Mouse (Mus musculus): ENCODE data around the gene 4930442H23Rik. TPM values are rescaled to one million over a fixed set of nuclear protein-coding genes. Genes with fewer than 3 reads are reported as not detected.

4930442H23Rik gene
- polyA plus RNA-seq, 1 experiment from 2014 or later, result not detected

GRCm38 (mm10) chr10:81143845-81144437 is 39.7 kb downstream of the 4930442H23Rik start:
- Histone ChIP-seq H3K4me2 (ENCODE audit: low read length) (no peak overlapping the region), H3K9ac (replicated peaks; ENCODE audit: low read depth, low read length) (no peak overlapping the region), H3K9me3 (ENCODE audit: control insufficient read depth, low read length) (no peaks in the 10 kb centered on the region), H3K4me1 (replicated peaks; ENCODE audit: control insufficient read depth, insufficient read depth, low read length) (peaks cover 32% of the 10 kb centered on the region), H3K36me3 (ENCODE audit: control insufficient read depth, insufficient read depth) (peaks cover 25% of the 10 kb centered on the region), H3K27me3 (replicated peaks; ENCODE audit: control insufficient read depth, insufficient read depth, low read length) (no peaks in the 10 kb centered on the region), H3K4me3 (replicated peaks; ENCODE audit: low read length) (no peak overlapping the region), H3K27ac (ENCODE audit: low read length) (no peak overlapping the region)
- 95% methylated on average over 52 of the region's 52 CpGs for WGBS
- ATAC-seq, result no peak

- Histone ChIP-seq H3K4me2 (ENCODE audit: low read length) (no peak overlapping the region), H3K36me3 (ENCODE audit: control insufficient read depth, insufficient read depth) (peaks cover 25% of the 10 kb centered on the region), H3K9me3 (ENCODE audit: control insufficient read depth, low read length) (no peaks in the 10 kb centered on the region), H3K9ac (replicated peaks; ENCODE audit: low read depth, low read length) (no peak overlapping the region), H3K4me1 (replicated peaks; ENCODE audit: control insufficient read depth, insufficient read depth, low read length) (peaks cover 40% of the 10 kb centered on the region), H3K4me3 (replicated peaks; ENCODE audit: low read length) (no peak overlapping the region), H3K27ac (ENCODE audit: low read length) (no peak overlapping the region), H3K27me3 (replicated peaks; ENCODE audit: control insufficient read depth, insufficient read depth, low read length) (no peaks in the 10 kb centered on the region)
- WGBS, result 84% methylated on average over 7 of the region's 7 CpGs
- ATAC-seq, result no peak
Observed at GRCm38 (mm10) chr10:81143157-81143633, 40.5 kb downstream of the 4930442H23Rik start.

GRCm38 (mm10) chr10:81142551-81142981 is 41.1 kb downstream of the 4930442H23Rik start:
- no peak overlapping the region for H3K4me2 ChIP-seq (ENCODE audit: low read length)
- no peaks in the 10 kb centered on the region for H3K9me3 ChIP-seq (ENCODE audit: control insufficient read depth, low read length)
- H3K36me3 ChIP-seq (ENCODE audit: control insufficient read depth, insufficient read depth), result peaks cover 25% of the 10 kb centered on the region
- 53% methylated on average over 5 of the region's 5 CpGs for WGBS
- no peaks in the 10 kb centered on the region for H3K27me3 ChIP-seq (replicated peaks; ENCODE audit: control insufficient read depth, insufficient read depth, low read length)
- no peak overlapping the region for H3K4me3 ChIP-seq (replicated peaks; ENCODE audit: low read length)
- H3K4me1 ChIP-seq (replicated peaks; ENCODE audit: control insufficient read depth, insufficient read depth, low read length), result peaks cover 42% of the 10 kb centered on the region
- no peak overlapping the region for H3K9ac ChIP-seq (replicated peaks; ENCODE audit: low read depth, low read length)
- H3K27ac ChIP-seq (ENCODE audit: low read length), result no peak overlapping the region
- ATAC-seq, result peak; percentile 7; the same call in 1 of the 2 replicates

GRCm38 (mm10) chr10:81141455-81142210 is 42.0 kb downstream of the 4930442H23Rik start:
- 87% methylated on average over 7 of the region's 7 CpGs for WGBS
- Histone ChIP-seq H3K9me3 (ENCODE audit: control insufficient read depth, low read length) (no peaks in the 10 kb centered on the region), H3K4me2 (ENCODE audit: low read length) (no peak overlapping the region), H3K36me3 (ENCODE audit: control insufficient read depth, insufficient read depth) (peaks cover 20% of the 10 kb centered on the region), H3K27ac (ENCODE audit: low read length) (no peak overlapping the region), H3K4me1 (replicated peaks; ENCODE audit: control insufficient read depth, insufficient read depth, low read length) (peaks cover 42% of the 10 kb centered on the region), H3K9ac (replicated peaks; ENCODE audit: low read depth, low read length) (no peak overlapping the region), H3K27me3 (replicated peaks; ENCODE audit: control insufficient read depth, insufficient read depth, low read length) (no peaks in the 10 kb centered on the region), H3K4me3 (replicated peaks; ENCODE audit: low read length) (no peak overlapping the region)
- no peak for ATAC-seq

GRCm38 (mm10) chr10:81140717-81141454 is 42.8 kb downstream of the 4930442H23Rik start:
- WGBS, result 66% methylated on average over 10 of the region's 10 CpGs
- ATAC-seq, result no peak
- no peak overlapping the region; the same call in 1 of the 2 replicates for H3K9ac ChIP-seq (replicated peaks; ENCODE audit: low read depth, low read length)
- no peak overlapping the region for H3K4me3 ChIP-seq (replicated peaks; ENCODE audit: low read length)
- H3K27ac ChIP-seq (ENCODE audit: low read length), result no peak overlapping the region
- no peaks in the 10 kb centered on the region for H3K9me3 ChIP-seq (ENCODE audit: control insufficient read depth, low read length)
- 0 out of 2 replicates have a peak, but pooled peaks cover under 1% of the 10 kb centered on the region for H3K27me3 ChIP-seq (replicated peaks; ENCODE audit: control insufficient read depth, insufficient read depth, low read length)
- peaks cover 16% of the 10 kb centered on the region for H3K36me3 ChIP-seq (ENCODE audit: control insufficient read depth, insufficient read depth)
- 0 out of 2 replicates have a peak overlapping the region, but pooled peaks have one; percentile 17 for H3K4me2 ChIP-seq (ENCODE audit: low read length)
- H3K4me1 ChIP-seq (replicated peaks; ENCODE audit: control insufficient read depth, insufficient read depth, low read length), result peaks cover 43% of the 10 kb centered on the region

GRCm38 (mm10) chr10:81140005-81140404 is 43.6 kb downstream of the 4930442H23Rik start:
- ATAC-seq, result no peak
- H3K9ac ChIP-seq (replicated peaks; ENCODE audit: low read depth, low read length), result no peak overlapping the region; the same call in 1 of the 2 replicates
- peaks cover 8% of the 10 kb centered on the region for H3K27me3 ChIP-seq (replicated peaks; ENCODE audit: control insufficient read depth, insufficient read depth, low read length)
- 0 out of 2 replicates have a peak overlapping the region, but pooled peaks have one; percentile 3 for H3K4me2 ChIP-seq (ENCODE audit: low read length)
- H3K4me1 ChIP-seq (replicated peaks; ENCODE audit: control insufficient read depth, insufficient read depth, low read length), result peaks cover 52% of the 10 kb centered on the region
- no peaks in the 10 kb centered on the region for H3K9me3 ChIP-seq (ENCODE audit: control insufficient read depth, low read length)
- peaks cover 12% of the 10 kb centered on the region for H3K36me3 ChIP-seq (ENCODE audit: control insufficient read depth, insufficient read depth)
- WGBS, result 60% methylated on average over 8 of the region's 8 CpGs
- no peak overlapping the region for H3K4me3 ChIP-seq (replicated peaks; ENCODE audit: low read length)
- H3K27ac ChIP-seq (ENCODE audit: low read length), result no peak overlapping the region

GRCm38 (mm10) chr10:81139529-81139846 is 44.2 kb downstream of the 4930442H23Rik start:
- H3K27me3 ChIP-seq (replicated peaks; ENCODE audit: control insufficient read depth, insufficient read depth, low read length), result peaks cover 11% of the 10 kb centered on the region
- 75% methylated on average over 4 of the region's 4 CpGs for WGBS
- ATAC-seq, result no peak
- H3K9me3 ChIP-seq (ENCODE audit: control insufficient read depth, low read length), result no peaks in the 10 kb centered on the region
- no peak overlapping the region for H3K4me2 ChIP-seq (ENCODE audit: low read length)
- H3K4me1 ChIP-seq (replicated peaks; ENCODE audit: control insufficient read depth, insufficient read depth, low read length), result peaks cover 52% of the 10 kb centered on the region
- H3K4me3 ChIP-seq (replicated peaks; ENCODE audit: low read length), result no peak overlapping the region
- H3K27ac ChIP-seq (ENCODE audit: low read length), result no peak overlapping the region
- H3K9ac ChIP-seq (replicated peaks; ENCODE audit: low read depth, low read length), result no peak overlapping the region; the same call in 1 of the 2 replicates
- H3K36me3 ChIP-seq (ENCODE audit: control insufficient read depth, insufficient read depth), result peaks cover 7% of the 10 kb centered on the region; the same call in 1 of the 2 replicates

GRCm38 (mm10) chr10:81138821-81139528 is 44.7 kb downstream of the 4930442H23Rik start:
- 0 out of 2 replicates have a peak, but pooled peaks cover 1% of the 10 kb centered on the region for H3K36me3 ChIP-seq (ENCODE audit: control insufficient read depth, insufficient read depth)
- H3K4me2 ChIP-seq (ENCODE audit: low read length), result peak overlapping the region; percentile 87
- H3K4me1 ChIP-seq (replicated peaks; ENCODE audit: control insufficient read depth, insufficient read depth, low read length), result peaks cover 52% of the 10 kb centered on the region
- peaks cover 16% of the 10 kb centered on the region for H3K27me3 ChIP-seq (replicated peaks; ENCODE audit: control insufficient read depth, insufficient read depth, low read length)
- peak overlapping the region; percentile 82 for H3K9ac ChIP-seq (replicated peaks; ENCODE audit: low read depth, low read length)
- peak overlapping the region; percentile 70 for H3K4me3 ChIP-seq (replicated peaks; ENCODE audit: low read length)
- H3K9me3 ChIP-seq (ENCODE audit: control insufficient read depth, low read length), result no peaks in the 10 kb centered on the region
- no peak overlapping the region for H3K27ac ChIP-seq (ENCODE audit: low read length)
- WGBS, result 61% methylated on average over 11 of the region's 11 CpGs
- ATAC-seq, result no peak

All from forebrain, embryonic 16.5 days (tissue).